Mouse (Mus musculus): Measurements from ENCODE around the gene Sytl3. TPM values are rescaled to one million over a fixed set of nuclear protein-coding genes. Genes with fewer than 3 reads are reported as not detected.
"Not testable (repeated sequence)": the region's sequence is repeated elsewhere in the genome, so short reads cannot be mapped to it uniquely, and the experiment has no call there.

The Sytl3 gene
- polyA plus RNA-seq (2015; fragmentation: Nextera tagmentation; extraction: Ambion mirVana): 0.42 and 0.48 TPM in 2 replicates

DNA sequence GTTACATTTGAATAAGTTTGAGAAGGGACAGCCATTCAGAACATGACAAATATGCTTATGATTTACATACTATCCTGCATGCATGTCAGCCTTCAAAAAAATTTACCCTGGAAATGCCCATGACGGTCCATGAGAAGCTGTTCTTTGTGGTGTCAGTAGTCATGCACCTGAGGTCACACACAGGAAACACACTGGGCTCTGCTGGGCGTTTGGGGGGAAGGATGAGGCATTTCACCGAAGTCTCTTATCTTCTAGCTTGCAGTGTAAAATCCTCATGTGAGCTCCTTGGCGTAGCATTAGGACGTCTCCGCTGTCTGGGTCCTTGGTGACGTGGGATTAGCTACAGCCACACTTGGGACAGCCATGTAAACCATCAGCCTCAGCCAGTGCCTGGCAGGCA, at the start of gene Sytl3:
Gene Sytl3, plus strand, starts transcription at position 293 of the 400 bp plus-strand sequence.
- not testable (repeated sequence) for ATAC-seq (ENCODE audit: insufficient number of reproducible peaks, low FRiP score, low TSS enrichment, low read depth); H3K9ac ChIP-seq; H3K4me1 ChIP-seq; H3K4me2 ChIP-seq; H3K27ac ChIP-seq; H3K4me3 ChIP-seq; H3K27me3 ChIP-seq; H3K36me3 ChIP-seq; H3K9me3 ChIP-seq
- WGBS: 73% methylated on average over 4 of the region's 7 CpGs

- H3K36me3 ChIP-seq; H3K9me3 ChIP-seq; H3K27ac ChIP-seq; ATAC-seq (ENCODE audit: insufficient number of reproducible peaks, low FRiP score, low TSS enrichment, low read depth); H3K9ac ChIP-seq; H3K27me3 ChIP-seq; H3K4me2 ChIP-seq; H3K4me1 ChIP-seq; H3K4me3 ChIP-seq: not testable (repeated sequence)
- 70% methylated on average over 11 of the region's 14 CpGs for WGBS
Measured at GRCm38 (mm10) chr17:6613524-6613923, 45.4 kb upstream of the Sytl3 start.

GRCm38 (mm10) chr17:6614316-6614715, 44.6 kb upstream of the Sytl3 start:
- not testable (repeated sequence) for H3K4me3 ChIP-seq; H3K27ac ChIP-seq; ATAC-seq (ENCODE audit: insufficient number of reproducible peaks, low FRiP score, low TSS enrichment, low read depth); H3K4me2 ChIP-seq; H3K9me3 ChIP-seq; H3K36me3 ChIP-seq; H3K27me3 ChIP-seq; H3K4me1 ChIP-seq; H3K9ac ChIP-seq
- 89% methylated on average over 5 of the region's 9 CpGs for WGBS

GRCm38 (mm10) chr17:6616731-6617130, 42.2 kb upstream of the Sytl3 start:
- not testable (repeated sequence) for H3K27ac ChIP-seq; ATAC-seq (ENCODE audit: insufficient number of reproducible peaks, low FRiP score, low TSS enrichment, low read depth)

GRCm38 (mm10) chr17:6617689-6618400, 41.0 kb upstream of the Sytl3 start:
- 43% methylated on average over 9 of the region's 13 CpGs for WGBS
- not testable (repeated sequence) for H3K36me3 ChIP-seq; H3K4me1 ChIP-seq; H3K4me3 ChIP-seq; H3K4me2 ChIP-seq; H3K9ac ChIP-seq; H3K9me3 ChIP-seq; H3K27ac ChIP-seq; H3K27me3 ChIP-seq; ATAC-seq (ENCODE audit: insufficient number of reproducible peaks, low FRiP score, low TSS enrichment, low read depth)

More at GRCm38 (mm10) chr17:6616731-6617130, 42.2 kb upstream of the Sytl3 start:
- H3K4me2 ChIP-seq, H3K9me3 ChIP-seq, H3K4me3 ChIP-seq, H3K9ac ChIP-seq, H3K27me3 ChIP-seq, H3K36me3 ChIP-seq, H3K4me1 ChIP-seq: not testable (repeated sequence)
- WGBS: 98% methylated on average over 9 of the region's 9 CpGs

DNA sequence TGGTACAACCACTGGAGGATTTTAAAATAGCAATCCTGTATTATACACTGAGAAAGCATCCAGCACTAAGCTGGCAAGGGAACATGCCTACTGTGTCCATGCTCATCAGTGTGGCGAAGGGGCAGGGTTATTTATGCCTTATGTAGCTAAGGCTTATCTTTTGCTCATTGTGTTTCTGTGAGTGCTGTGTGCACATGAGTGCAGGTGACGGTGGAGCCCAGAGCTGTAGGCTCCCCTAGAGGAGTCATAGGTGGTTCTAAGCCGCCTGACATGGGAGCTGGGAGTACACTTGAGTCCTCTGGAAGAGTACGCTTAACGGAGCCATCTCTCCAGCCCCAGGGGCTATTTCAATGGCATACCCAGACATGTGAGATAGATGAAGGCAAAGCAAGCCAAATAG, 39.6 kb upstream of the Sytl3 start:
- H3K4me1 ChIP-seq; H3K27ac ChIP-seq; H3K27me3 ChIP-seq; ATAC-seq (ENCODE audit: insufficient number of reproducible peaks, low FRiP score, low TSS enrichment, low read depth); H3K36me3 ChIP-seq; H3K4me2 ChIP-seq; H3K4me3 ChIP-seq; H3K9ac ChIP-seq; H3K9me3 ChIP-seq: not testable (repeated sequence)
- WGBS: 79% methylated on average over 5 of the region's 5 CpGs

DNA sequence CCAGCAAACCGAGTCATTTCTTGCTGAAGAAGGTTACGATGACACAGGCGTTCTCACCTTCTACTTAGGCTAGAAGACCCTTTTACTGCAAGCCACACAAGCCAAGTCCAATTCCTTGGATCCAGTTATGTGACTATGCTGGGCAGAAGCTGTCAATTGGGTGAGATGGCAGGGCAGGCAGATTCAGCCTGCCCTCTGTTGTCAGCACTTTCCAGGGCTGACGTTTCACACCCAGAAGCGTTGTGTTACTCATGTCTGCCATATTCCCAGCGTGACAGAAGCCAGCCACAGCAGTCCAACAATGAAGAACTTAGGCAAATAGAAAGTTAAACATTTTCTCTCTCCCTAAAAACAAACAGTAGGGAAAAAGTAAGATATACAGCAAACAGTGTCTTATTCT, 38.9 kb upstream of the Sytl3 start:
- not testable (repeated sequence) for H3K9ac ChIP-seq; H3K36me3 ChIP-seq; ATAC-seq (ENCODE audit: insufficient number of reproducible peaks, low FRiP score, low TSS enrichment, low read depth)

DNA sequence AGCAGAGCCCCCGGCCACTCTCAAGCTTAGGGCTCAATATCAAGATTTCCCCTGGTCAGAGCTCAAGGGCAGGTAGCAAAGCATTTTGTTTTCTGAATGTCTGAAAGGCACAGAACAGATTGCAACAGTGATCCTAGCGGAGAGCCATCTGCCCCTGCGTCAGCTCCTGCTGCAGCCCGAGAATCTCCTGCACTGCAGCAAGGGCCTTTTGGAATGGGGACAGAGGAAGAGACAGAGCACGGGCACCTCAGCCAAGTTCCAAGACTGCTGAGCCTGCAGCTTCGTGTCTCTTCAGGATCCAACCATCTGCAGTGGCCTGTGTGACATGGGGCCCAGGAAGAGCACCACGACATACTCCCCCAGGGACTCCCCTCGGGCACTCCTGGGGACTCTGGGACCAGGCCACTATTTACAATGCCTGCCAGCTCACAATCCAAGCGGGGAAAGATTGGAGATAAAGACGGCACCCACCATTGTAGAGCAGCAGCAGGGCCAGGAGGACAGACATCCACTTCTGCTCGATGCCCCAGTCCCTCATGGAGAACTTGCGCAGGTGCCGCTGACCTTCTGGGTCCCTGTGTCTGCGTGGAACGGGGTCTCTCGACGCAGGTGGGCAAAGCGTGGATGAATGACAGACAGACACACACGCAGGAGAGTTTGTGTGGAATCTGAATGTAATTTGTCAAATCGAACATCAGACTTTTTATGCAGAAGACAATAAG, 38.0 kb upstream of the Sytl3 start:
- not testable (repeated sequence) for H3K27ac ChIP-seq; H3K27me3 ChIP-seq; H3K9ac ChIP-seq; ATAC-seq (ENCODE audit: insufficient number of reproducible peaks, low FRiP score, low TSS enrichment, low read depth); H3K36me3 ChIP-seq; H3K4me3 ChIP-seq; H3K9me3 ChIP-seq; H3K4me2 ChIP-seq; H3K4me1 ChIP-seq
- WGBS: 75% methylated on average over 18 of the region's 20 CpGs

More for the DNA sequence above, 38.9 kb upstream of the Sytl3 start:
- not testable (repeated sequence) for H3K27me3 ChIP-seq, H3K4me3 ChIP-seq, H3K4me2 ChIP-seq, H3K9me3 ChIP-seq, H3K27ac ChIP-seq, H3K4me1 ChIP-seq
- 77% methylated on average over 6 of the region's 6 CpGs for WGBS

GRCm38 (mm10) chr17:6621976-6622375, 36.9 kb upstream of the Sytl3 start:
- H3K4me1 ChIP-seq; H3K36me3 ChIP-seq; H3K27ac ChIP-seq; ATAC-seq (ENCODE audit: insufficient number of reproducible peaks, low FRiP score, low TSS enrichment, low read depth); H3K4me2 ChIP-seq; H3K4me3 ChIP-seq; H3K9ac ChIP-seq; H3K9me3 ChIP-seq; H3K27me3 ChIP-seq: not testable (repeated sequence)
- 93% methylated on average over 11 of the region's 12 CpGs for WGBS

- ATAC-seq (ENCODE audit: insufficient number of reproducible peaks, low FRiP score, low TSS enrichment, low read depth): peak; percentile 72
- not testable (repeated sequence) for H3K36me3 ChIP-seq, H3K4me2 ChIP-seq, H3K4me1 ChIP-seq, H3K27ac ChIP-seq, H3K9ac ChIP-seq, H3K27me3 ChIP-seq, H3K4me3 ChIP-seq, H3K9me3 ChIP-seq
- WGBS: 72% methylated on average over 2 of the region's 6 CpGs
Measured at GRCm38 (mm10) chr17:6624926-6625558, 33.9 kb upstream of the Sytl3 start.

DNA sequence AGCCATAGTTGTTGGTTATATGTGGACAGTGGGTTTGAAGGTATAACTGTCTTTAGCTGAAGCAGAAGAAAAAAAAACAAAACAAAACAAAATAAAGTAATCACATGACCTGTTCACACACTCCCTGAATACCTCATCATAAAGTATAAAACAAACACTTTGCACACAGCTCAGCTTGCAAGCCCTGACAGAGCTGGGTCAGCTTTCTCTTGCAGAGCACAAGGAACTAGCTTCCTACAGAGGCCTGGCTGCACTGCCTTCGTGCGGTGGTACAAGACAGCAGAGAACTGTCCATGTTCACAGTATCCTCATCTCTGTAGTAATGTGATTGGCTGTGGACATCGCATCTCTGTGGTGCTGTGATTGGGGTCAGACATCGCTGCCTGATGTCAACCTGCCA, 28.5 kb upstream of the Sytl3 start:
- not testable (repeated sequence) for H3K36me3 ChIP-seq; H3K27ac ChIP-seq; H3K27me3 ChIP-seq; H3K4me3 ChIP-seq; H3K9ac ChIP-seq; ATAC-seq (ENCODE audit: insufficient number of reproducible peaks, low FRiP score, low TSS enrichment, low read depth); H3K9me3 ChIP-seq; H3K4me1 ChIP-seq; H3K4me2 ChIP-seq
- WGBS: 86% methylated on average over 4 of the region's 4 CpGs

GRCm38 (mm10) chr17:6632850-6633249, 26.0 kb upstream of the Sytl3 start:
- H3K36me3 ChIP-seq; H3K27me3 ChIP-seq; H3K4me2 ChIP-seq; ATAC-seq (ENCODE audit: insufficient number of reproducible peaks, low FRiP score, low TSS enrichment, low read depth); H3K9me3 ChIP-seq; H3K4me1 ChIP-seq; H3K27ac ChIP-seq; H3K9ac ChIP-seq; H3K4me3 ChIP-seq: not testable (repeated sequence)
- WGBS: 83% methylated on average over 6 of the region's 6 CpGs

Measured in limb, embryonic 15.5 days (tissue).